Mouse (Mus musculus) brain, embryonic 14.5 days (tissue): ENCODE measurements at regions not wholly inside any gene's neighbourhood (a gene's known extent, or its start where the extent isn't known, plus 50 kb on each side); places are given as distances from the start of the nearest gene placed in this dataset.

Experiments
- CTCF ChIP-seq: fragments of 200-500 bp; IDR thresholded peaks from 2 replicates; pipeline ENCODE4 v1.5.1; 2012; ENCODE audit warnings: inconsistent platforms, mild to moderate bottlenecking, moderate library complexity, borderline replicate concordance; ENCODE audit not compliant: insufficient read depth, insufficient read length; ENCODE audit errors: extremely low read depth
- POLR2A ChIP-seq: fragments of 200-500 bp; IDR thresholded peaks from 2 replicates; pipeline ENCODE4 v1.6.1; 2012; ENCODE audit warnings: mild to moderate bottlenecking, inconsistent platforms, borderline replicate concordance; ENCODE audit not compliant: poor library complexity, insufficient read depth, insufficient read length, severe bottlenecking; ENCODE audit errors: extremely low read depth

- TF ChIP-seq CTCF = no peak
- no peak for TF ChIP-seq POLR2A
These were observed 840.2 kb downstream of the Diaph3 start for GRCm38 (mm10) chr14:86300811-86301210.
